Mouse (Mus musculus) brain, adult 2 months (tissue): ENCODE data around the gene Slc7a15.

ENCODE experiments used
- DNase-seq: peaks from one replicate; pipeline ENCODE4 v3.0.0; 2011; ENCODE audit warnings: low read depth, low spot score

Gene Slc7a15

GRCm38 (mm10) chr12:8509693-8510092, 89.2 kb downstream of the Slc7a15 start:
- DNase-seq, result peak; percentile 81

- DNase-seq, result no peak
Observed at GRCm38 (mm10) chr12:8506954-8507707, 91.7 kb downstream of the Slc7a15 start.

DNA sequence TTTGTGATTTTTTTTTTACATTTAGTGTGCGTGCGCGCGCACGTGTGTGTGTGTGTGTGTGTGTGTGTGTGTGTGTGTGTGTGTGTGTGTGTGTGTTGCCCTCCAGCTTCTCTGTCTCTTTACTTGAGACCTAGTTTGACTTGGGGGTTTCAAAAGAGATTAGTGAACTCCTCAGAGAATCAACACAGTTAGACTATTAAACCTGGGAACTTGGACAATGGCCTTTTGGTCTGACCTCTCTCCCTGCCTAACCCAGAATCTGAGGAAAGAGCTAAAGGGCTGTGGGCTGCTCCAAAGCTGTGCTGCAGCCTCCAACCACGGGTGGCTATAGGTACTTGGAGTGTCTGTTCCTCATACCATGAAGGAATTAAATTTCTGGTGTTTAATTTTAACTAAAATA, 94.7 kb downstream of the Slc7a15 start:
- no peak for DNase-seq

- DNase-seq, result peak; percentile 74
Observed at GRCm38 (mm10) chr12:8502546-8502945, 96.3 kb downstream of the Slc7a15 start.

DNA sequence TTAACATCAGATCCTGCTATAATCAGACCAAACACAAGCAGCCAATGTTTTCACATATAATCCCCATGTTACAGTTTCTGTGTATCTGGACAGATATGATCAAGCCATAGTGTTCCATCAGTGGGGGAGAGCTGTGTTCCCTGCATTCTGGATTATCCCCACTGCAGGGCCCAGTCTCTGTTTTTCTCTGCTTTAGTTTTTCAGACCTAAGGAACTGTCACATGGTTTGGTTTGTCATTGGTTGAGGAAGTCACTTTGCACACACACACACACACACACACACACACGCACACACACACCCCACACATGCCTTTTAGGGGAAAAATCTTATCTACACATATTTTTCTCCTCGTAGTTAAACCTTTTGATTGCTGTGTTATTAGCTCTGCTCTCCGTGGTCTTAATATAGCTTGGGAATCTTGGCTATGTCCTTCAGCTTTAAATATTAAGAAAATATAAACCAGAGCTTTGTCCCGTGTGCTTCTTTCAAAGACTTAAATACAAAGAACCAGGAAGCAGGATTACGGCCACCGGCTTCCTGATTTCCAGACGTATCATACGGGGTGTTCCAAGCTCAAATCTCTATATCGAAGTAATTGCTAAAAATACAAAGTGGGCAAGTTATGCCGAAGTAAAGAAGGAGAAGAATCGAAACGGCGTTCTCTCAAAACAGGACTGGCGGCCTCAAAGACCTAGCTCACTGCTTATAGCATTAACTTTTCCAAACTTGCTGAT, 97.1 kb downstream of the Slc7a15 start:
- no peak for DNase-seq

DNA sequence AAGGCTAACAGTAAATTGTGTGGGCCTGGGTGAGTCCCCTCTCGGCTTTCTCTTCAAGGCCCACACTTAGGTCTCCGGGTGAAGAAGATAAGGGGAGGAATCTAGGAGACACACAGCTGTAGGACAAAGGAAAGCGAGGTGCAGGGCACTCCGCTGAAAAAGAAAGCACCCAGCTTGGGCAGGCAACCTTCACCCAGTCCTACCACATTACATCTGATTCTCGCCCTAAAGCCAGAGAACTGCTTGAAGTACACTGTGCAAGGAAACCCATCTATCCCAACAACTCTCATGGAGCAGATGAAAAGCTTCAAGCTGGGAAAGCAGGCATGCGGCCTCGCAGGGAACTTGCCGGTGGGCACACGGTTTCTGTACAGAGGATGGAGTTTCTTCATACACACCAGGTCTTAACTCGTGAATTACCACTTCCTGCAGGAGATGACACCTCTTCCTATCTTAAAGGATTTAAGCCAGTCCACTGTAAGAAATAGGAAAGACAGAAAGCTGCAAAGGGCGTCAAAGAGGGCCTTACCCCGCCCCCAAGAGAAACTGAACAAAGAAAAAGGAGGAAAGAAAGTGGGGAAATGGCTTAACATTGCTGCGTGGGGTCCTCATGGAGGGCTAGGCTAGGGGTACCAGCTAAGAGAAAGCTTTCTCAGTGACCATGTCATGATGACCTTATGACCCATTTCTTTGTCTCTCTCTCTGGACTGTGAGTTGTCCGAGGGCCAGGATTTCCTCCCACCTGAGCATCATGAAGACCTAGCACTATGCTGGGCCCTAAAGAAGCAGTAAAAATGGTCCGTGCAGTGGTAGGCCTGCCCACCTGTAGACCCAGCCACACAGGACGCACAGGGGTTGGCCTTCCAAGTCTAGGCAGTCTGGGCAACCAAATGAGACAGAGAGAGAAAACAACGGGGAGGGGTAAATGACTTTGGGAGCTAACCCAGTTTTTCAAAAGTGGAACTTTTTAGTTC, 98.0 kb downstream of the Slc7a15 start:
- DNase-seq, result no peak

- peak; percentile 100 for DNase-seq
Observed at GRCm38 (mm10) chr12:8499871-8500596, 98.8 kb downstream of the Slc7a15 start, which contains the start of gene Rhob. TSS of gene Rhob (minus strand) at chr12:8500009.

- peak; percentile 84 for DNase-seq
Observed at GRCm38 (mm10) chr12:8499001-8499870, 99.6 kb downstream of the Slc7a15 start.

- peak; percentile 75 for DNase-seq
Observed at GRCm38 (mm10) chr12:8498591-8499000, 100.3 kb downstream of the Slc7a15 start.

DNA sequence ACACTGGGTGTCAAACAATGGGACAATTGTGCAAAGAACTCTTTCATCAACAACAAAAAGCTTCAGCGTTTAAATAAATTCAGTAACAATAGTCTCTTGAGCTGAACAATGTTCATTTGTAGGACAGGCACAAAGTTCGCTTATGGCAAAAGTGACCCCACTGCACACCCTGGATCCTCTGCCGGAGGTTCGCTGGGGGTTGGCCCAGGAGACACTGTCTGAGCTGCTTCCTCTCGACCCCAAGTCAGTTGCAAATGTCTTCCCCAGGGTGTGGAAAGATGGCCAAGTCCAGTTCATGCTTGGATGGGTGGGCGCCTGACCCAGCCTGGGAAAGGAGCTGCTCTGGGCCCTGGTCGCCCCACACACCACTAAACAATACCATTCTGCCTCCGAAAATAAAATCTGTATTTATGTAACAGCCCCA, 100.7 kb downstream of the Slc7a15 start:
- peak; percentile 86 for DNase-seq

GRCm38 (mm10) chr12:8497314-8497706, 101.6 kb downstream of the Slc7a15 start:
- no peak for DNase-seq

GRCm38 (mm10) chr12:8496679-8497313, 102.1 kb downstream of the Slc7a15 start:
- DNase-seq, result no peak

DNA sequence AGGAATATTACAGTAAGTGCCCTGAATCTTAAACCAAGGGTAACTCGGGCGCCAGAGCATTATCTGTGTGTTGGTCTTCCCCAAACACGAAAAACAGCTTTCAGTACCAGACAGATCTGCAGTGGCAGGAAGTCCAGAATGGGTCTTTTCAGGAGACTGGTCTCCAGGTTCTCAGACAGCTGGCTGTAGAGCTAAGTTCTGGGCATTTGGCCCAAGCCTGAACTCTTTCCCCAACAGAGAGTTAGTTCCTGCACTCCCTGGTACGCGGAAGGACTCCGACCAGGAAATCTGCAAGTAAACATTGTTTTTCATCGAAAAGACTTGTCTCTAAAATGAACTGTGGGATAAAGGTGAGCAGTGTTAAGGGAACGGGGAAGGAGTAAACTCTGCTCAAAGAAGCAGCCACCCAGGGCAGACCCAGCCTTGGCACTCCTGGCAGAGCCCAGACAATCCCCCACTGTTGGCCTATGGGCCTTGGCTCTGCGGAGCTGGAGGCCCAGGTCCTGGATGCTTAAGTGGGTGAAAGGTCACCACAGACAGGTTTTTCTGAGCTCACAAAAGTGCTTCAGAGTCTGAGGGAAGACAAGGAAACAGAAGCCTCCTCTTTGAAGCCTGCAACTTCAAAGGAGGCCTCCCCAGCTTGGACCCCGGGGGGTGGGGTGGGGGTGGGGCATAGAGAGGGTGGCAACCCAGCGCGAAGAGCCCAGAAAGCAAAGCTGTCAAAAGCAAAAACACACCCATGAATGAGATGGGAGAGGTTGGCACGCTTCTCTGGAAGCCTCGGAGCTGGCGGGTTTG, 102.8 kb downstream of the Slc7a15 start:
- DNase-seq, result peak; percentile 72

DNA sequence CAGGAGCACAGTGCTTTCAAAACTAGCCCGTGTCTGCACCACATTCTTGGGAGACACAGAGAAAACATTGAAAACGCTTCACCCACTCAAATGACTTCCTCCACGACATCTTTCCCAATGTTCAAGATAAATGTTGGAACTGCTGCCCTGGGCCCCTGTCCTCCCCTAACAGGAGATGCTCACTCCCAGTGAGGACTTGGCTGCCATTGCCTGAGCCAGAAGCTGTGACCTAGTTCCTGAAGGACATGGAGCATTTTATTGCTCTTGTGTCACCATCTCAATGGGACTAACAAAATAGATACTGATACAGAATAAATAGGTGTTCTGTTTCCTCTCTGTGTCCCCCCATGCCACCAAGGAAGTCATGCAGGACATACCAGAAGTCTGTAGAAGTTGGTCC, 104.2 kb downstream of the Slc7a15 start:
- DNase-seq, result no peak

- DNase-seq, result no peak
Observed at GRCm38 (mm10) chr12:8493386-8493785, 105.5 kb downstream of the Slc7a15 start.

GRCm38 (mm10) chr12:8489098-8489497, 109.8 kb downstream of the Slc7a15 start:
- no peak for DNase-seq

DNA sequence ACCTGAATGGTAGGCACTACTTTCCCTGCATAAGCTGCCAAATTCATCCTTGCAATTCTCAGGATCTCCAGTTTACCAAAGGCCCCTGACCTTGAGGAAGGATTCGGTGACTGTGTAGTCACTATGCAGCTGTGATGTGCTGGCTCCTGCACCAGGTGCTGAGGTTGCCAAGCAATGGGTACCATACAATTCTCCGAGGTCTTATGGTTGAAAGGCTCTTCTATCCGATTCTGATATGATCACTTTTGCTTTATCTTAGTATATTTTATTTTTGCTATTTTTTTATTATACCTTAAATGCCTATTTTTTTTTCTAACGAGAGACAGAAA, 110.2 kb downstream of the Slc7a15 start:
- no peak for DNase-seq

DNA sequence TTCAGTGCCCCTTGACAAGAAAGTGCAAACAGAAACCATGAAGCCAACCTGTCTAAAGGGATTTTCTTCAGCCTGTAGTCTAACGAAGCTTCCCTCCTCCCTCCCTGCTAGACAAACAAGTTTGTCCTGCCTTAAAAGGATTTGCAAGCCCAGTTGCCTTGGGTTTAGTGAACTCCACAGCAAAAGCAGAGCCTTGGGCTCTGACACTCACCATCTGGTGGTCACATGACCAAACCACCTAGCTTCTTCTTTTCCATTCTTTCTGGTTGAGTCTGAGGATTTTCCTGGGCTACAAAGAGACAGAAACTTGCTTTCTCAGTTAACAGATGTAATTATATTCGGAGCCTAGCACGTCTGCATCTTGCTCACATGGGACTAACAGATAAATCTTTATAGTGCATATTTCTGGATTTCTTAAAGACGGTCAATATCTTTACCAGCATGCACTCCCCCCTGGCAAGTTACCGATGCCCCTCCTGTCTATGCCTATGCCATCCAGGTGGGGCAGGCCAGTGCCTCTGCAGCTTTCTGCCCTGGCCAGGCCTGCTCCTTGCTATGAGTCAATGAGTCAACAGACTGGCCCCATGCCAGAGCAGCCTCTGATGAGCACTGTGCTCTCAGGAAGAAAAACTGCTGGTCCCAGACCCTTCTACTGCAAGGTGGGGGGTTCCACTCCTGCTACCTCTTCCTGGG, 110.8 kb downstream of the Slc7a15 start:
- peak; percentile 65 for DNase-seq
